Mouse (Mus musculus) lung, postnatal 10 days (tissue): ENCODE measurements at regions not wholly inside any gene's neighbourhood (a gene's known extent, or its start where the extent isn't known, plus 50 kb on each side); places are given as distances from the start of the nearest gene placed in this dataset.

Source experiments
- DNase-seq: peaks from one replicate; pipeline ENCODE4 v3.0.0; 2021

GRCm38 (mm10) chr6:50713297-50713696 lies 59.1 kb upstream of the Npvf start:
- no peak for DNase-seq

GRCm38 (mm10) chr6:50718631-50719030 lies 64.4 kb upstream of the Npvf start:
- no peak for DNase-seq

DNA sequence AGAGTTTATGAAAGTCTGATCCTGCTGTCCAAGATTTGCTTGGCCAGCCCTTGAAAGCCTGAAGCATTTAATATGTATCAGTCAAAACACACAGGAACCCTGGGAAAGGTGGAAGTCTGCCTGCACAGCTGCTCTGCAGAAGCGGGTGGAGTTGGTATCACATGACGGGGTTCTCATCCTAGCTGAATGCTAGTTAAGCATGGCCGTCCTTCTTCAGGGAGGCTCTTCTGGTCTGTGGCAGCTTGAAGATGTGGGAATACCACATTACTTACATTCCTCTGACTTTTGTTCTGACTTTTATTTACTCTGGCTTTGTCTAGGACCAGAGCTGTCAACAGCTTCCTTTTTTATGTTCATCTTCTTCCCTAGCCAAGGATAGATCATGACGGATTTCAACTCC lies 66.1 kb upstream of the Npvf start:
- DNase-seq = peak; percentile 3

DNA sequence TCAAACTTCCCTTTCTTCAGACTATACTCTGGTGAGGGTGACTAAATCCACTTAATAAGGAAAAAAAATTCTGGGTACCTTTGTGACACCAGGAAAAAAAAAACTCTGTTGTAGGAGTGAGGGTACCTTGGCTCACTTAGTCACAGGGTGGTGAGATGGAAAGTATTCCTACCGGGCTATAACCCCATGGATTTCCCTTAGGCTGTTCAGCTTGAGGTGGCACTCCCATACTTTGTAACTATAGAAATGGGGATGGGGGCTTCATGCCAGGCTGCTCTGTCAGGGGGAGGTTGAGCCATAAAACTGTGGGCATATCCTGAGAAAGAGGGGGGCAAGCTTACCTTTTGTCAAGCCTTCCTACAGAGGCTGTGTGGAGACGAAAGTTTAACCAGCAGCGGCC lies 71.4 kb upstream of the Npvf start:
- no peak for DNase-seq

DNA sequence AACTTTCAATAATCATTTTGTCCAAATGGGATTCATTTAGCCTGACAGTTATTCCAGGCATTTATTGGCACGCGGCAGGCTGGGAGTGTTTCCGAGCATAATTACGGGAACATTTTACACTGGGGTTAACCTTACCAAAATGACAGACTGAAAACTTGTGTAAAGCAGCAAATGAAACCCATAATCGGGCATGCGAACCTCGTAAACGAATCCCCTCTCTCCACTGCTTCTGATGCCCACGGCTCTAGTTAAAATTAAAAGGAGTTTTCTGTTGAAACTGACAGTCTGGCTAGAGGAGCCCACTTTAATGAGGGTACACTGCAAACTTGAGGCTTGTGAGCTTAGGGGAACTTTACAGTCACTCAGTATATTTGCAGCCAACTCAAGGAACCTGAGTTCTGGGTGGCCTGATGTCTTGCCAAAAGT lies 71.9 kb upstream of the Npvf start:
- peak; percentile 23 for DNase-seq

- DNase-seq = no peak
These were observed 76.8 kb upstream of the Npvf start for GRCm38 (mm10) chr6:50730744-50731718.

DNA sequence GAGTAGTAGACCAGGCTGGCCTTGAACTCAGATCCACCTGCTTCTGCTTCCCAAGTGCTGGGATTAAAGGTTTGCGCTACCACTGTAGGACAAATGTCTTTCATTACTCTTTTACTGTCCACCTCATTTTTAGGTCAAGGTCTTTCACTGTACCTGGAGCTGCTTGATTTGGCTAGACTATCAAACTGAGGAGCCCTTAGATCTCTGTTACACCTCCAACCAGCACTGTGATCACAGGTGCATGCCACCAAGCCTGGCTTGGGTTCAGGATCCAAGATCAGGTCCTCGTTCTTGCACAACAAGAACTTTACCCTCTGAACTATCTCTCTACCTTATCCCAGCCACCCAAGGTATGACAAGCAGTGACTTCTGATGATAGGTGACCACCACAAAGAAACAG lies 80.5 kb upstream of the Npvf start:
- no peak for DNase-seq

DNA sequence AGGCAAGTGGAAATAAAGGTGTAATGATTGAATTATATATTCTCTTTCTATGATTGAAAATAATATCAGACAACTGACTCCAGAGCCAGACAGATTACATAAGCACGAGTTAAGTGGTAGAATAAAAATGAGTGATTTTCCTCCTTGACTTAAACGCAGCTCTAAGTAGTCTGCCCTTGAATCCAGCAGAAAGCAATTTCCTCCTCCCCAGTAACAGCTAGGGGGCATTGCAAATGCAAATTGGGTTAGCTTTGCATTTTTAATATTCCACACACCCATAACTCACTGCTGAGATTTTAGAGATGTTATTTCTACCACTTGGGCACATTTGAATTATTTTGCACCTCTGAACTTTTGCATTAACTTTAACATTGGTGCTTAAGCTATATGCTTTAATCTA lies 81.6 kb upstream of the Npvf start:
- no peak for DNase-seq

DNA sequence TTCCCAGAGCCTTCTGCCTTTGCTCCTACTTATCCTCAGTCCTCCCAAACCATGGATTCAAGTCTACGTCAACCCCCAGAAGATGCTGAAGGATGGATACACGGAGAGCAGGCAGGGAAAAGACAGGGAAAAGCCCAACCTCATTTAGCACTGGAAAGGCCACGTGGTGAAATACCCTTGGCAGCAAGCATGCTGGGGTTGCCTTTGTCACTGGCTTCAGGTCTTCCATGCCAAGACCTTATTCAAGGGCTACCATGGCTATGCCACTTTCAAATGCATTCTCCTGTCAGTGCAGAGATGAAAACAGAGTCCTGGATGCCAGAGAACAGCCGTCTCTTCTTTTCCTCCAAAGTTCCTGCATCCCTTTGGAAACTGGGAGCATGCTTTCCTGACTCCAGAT lies 87.8 kb upstream of the Npvf start:
- no peak for DNase-seq

GRCm38 (mm10) chr6:50744462-50745166 lies 90.4 kb upstream of the Npvf start:
- DNase-seq = no peak

DNA sequence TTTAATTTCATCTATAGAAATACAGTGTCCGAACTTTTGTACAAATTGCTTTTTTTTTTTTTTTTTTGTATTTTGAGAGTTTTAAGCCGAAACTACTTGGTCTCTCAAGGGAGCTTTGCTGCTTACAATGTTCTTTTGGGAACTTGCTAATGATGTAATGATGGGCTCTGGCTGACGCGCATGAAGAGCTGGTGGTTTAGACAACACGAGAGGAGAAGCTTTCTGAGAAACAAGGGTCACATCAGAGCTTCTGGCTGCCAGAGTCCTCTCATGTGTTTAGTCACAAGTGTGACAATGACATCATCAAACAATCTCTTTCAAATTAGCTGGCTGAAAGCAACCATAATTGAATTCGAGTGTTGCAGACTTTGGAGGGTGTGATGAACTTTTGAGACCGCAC lies 98.9 kb upstream of the Npvf start:
- DNase-seq = peak; percentile 25

GRCm38 (mm10) chr6:50754786-50755185 lies 100.5 kb upstream of the Npvf start:
- DNase-seq = no peak

GRCm38 (mm10) chr6:50760367-50760766 lies 106.1 kb upstream of the Npvf start:
- peak; percentile 45 for DNase-seq

DNA sequence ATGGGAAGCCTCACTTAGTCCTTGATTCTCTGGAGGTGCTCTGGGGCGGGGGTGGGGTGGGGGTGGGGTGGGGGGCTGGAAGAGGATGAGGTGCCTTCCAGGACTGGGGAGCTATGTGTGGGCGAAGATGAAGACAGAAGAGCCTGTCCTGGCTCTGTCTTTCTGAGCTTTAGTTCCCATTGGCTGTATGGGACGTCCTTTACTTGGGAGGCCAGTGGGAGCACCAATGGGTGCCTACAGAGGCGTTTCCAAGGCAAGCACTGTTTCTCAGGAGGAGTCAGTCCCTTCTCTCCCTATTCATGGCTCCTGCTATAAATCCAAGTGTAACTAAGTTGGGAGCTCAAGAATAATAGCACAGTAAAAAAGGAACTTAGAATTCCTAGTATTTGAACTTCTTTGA lies 108.9 kb upstream of the Npvf start:
- DNase-seq = peak; percentile 58

DNA sequence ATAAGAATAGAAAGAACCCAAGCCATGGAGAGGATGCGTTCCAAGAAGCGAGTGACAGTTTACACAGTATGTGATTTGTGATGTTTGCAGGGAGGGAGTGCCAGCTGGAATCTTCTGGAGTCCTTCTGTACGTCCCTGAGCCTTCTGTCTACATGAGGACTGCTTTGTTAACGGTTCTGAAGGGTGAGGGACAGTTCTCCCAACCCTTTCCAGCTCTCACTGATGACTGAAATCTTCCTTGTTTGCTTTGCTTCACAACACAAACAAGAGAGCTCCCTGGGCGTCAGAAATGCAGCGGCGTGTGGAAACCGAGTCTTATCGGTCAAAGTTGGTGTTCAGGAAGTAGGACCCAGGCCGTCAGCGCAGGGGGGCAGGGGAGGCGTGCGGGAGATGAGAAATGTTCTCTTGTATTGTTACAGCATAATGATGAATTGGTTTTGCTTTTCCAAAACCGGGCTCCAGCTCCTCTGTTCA lies 112.2 kb upstream of the Npvf start:
- DNase-seq = peak; percentile 78

DNA sequence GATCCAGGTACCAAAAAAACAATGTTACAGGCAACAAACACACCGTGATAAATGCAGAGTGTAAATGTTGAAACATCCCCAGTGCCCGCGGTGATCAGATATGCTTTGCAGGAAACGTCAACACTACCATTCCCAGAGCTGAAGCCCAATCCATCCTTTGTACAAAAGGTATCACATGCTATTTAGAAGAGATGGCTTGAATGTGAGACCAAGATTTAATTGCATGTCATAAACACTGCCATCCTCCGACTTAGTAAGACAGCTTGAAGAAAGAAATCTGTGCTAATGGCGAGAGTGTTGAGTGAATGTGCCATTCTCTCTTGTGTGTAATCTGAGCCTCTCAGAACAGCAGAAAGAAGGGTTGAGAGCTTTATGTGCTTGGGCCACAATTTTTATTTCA lies 112.9 kb upstream of the Npvf start:
- DNase-seq = no peak

DNA sequence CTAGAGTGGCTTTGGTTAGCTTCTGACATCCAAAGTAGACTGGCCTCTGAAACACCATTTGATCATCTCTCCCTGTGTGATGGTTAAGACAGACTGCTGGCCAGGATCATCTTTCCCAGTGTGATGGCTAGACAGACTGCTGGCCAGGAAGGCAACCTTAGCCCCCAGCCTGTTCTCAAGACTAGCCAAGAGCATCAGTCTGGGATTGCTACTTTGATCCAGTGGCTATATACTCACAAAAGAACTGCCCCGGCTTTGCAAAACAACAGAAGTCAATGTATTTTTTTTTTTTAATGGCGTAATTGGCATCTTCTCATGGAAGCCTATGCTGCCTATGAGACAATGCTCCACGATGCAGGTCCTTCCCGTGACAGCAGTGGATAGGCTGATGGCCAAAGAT lies 113.6 kb upstream of the Npvf start:
- DNase-seq = no peak

DNA sequence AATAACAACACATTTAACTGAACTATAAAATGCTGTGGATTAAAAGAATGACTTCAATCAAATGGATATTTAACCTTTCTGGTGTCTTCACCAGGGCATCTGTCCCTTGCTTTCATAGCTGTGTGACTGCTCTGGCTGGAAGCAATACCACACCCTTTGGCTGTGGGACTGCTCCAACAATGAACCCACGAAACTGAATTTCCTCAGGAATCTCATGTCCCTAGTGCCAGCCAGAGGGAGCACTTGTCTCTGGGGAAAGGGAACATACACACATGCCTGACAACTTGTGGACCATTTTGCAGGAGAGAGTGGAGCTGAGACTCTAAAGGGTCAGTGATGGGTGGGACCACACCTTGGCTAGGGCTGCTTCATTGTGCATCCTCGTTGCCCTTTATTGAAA lies 114.9 kb upstream of the Npvf start:
- DNase-seq = no peak

DNA sequence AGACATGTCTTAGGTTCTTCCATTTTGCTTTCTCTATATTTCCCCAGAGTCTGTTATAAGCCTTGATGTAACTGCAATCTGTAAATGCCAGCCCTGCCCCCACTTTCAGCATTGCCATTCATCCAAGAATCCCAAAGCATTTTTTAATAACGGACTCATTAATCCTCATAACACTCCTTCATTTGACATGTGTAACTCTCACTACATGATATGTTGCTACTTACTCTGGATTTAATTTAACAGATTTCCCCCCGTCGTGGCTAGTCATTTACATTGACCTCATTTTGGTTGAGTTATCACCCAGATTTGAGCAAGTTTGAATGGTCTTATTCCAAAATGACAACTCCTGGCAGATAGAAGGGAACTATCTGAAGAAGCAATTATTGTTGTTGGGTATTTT lies 116.2 kb upstream of the Npvf start:
- DNase-seq = no peak

DNA sequence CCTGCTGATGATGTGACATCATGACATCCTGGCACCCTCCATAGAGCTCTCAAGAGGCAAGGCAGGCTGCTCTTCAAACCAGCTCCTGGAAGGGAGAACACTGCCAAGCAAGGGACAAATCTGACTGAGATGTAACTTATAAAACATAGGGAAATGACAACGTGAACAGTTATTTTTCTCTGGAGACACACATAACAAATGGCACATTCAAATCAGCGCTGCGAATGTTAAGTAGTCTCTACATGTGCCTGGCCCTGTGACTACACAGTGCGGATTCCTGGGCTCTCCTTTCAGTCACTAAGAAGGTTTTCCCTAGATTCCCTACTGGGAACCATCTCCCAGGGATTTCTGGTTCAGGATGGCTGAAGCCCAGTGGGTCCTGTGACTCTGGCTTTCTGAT lies 121.4 kb upstream of the Npvf start:
- no peak for DNase-seq

- DNase-seq = no peak
These were observed 122.1 kb upstream of the Npvf start for GRCm38 (mm10) chr6:50776236-50776832.

DNA sequence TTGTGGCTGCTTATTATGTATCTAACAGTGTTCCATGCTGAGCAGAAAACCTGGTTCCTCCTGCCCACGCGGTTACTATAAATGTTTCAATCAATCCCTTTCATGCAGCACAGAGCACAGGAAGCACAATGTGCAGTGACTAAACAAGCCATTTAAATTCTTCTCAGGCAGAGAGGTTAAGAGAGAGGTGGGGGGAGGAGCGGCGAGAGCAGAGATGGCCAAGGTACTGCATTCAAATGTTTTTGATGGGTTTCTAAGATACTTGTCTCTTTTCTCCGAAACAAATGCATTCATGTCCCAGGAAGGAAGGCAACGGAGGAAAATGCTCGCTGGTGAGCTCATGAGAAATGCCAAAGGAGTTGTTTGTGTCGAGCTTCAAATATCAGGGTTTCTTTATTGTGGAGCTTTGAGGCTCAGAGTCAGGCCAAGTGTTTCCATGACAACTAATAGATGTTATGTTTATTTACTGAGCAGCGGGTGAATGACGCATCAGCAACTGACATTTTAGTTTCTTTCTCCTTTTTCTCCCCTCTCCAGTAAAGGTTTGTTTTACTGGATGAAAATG lies 122.8 kb upstream of the Npvf start:
- peak; percentile 50 for DNase-seq

GRCm38 (mm10) chr6:50777827-50778226 lies 123.6 kb upstream of the Npvf start:
- no peak for DNase-seq
